Comparison of ENCODE assay signal across 10 mouse cellular contexts in genomic region chr10:102498754-102499153, GRCm38 (mm10). TPM values are rescaled to one million over a fixed set of nuclear protein-coding genes. Genes with fewer than 3 reads are reported as not detected.
DNase-seq lines count a peak whose midpoint lies in the region; TF ChIP-seq lines count a peak whose summit lies in the region.
"Had no signal": no experiment of that assay in that cellular context is flagged by ENCODE, and none has a peak within 500 bp of the region (broad histone marks: within the 10 kb centered on the region; RNA-seq: fewer than 3 reads in every experiment).

No protein-coding gene starts in this region.

- no peak for TF ChIP-seq POLR2A in cortical plate, adult 2 months (IDR thresholded peaks at IDR 0.05; ENCODE audit: extremely low read depth, insufficient read depth, low read length)

- H3K27ac ChIP-seq in left cerebral cortex, adult 2 months = no peak overlapping the region
- H3K27ac ChIP-seq in cortical plate, adult 2 months (ENCODE audit: insufficient read depth, low read length) = no peak overlapping the region
- H3K27ac ChIP-seq: limb, embryonic 12.5 days had no signal

- DNase-seq in adrenal gland, adult 2 months = peak; percentile 8
- no peak for DNase-seq in adrenal gland, postnatal 25 days
- no peak for DNase-seq in left cerebral cortex, adult 2 months (ENCODE audit: extremely low spot score in 1 of 2, low spot score in 2 of 2)
- DNase-seq in left cerebral cortex, adult 8-10 months (ENCODE audit: low spot score in 2 of 2) = no peak
- DNase-seq in kidney, postnatal 14 days = peak; percentile 62
- DNase-seq in T-cell, adult 2 months (ENCODE audit: low spot score) = no peak
- DNase-seq in liver = no peak

- no peaks in the 10 kb centered on the region for H3K4me1 ChIP-seq in cortical plate, adult 2 months (ENCODE audit: control insufficient read depth, insufficient read depth, low read length)
- H3K4me1 ChIP-seq: limb, embryonic 12.5 days had no signal

- H3K4me3 ChIP-seq in left cerebral cortex, adult 2 months = no peak overlapping the region
- H3K4me3 ChIP-seq in cortical plate, adult 2 months (ENCODE audit: insufficient read depth, low read length) = no peak overlapping the region
- H3K4me3 ChIP-seq: erythroblast, embryonic 14.5 days; limb, embryonic 12.5 days had no signal

- TF ChIP-seq CTCF in left cerebral cortex, adult 2 months (IDR thresholded peaks at IDR 0.05) = peak; percentile 76
- peak; percentile 38; the same call in 1 of the 2 replicates for TF ChIP-seq CTCF in cortical plate, adult 2 months (IDR thresholded peaks at IDR 0.05; ENCODE audit: extremely low read depth, insufficient read depth, low read length)

- intact Hi-C loops in left cerebral cortex, adult 2 months (cut with DNase I) = loop anchor here (2.0 kb wide), 2 partner anchors 236 to 324 kb away; no protein-coding TSS in a partner anchor

RNA-seq across cellular contexts. Expression of gene Nts, which starts 8.5 kb away (rescaled TPM):
- not detected for total RNA-seq in adrenal gland, adult 2 months (2021)
- polyA plus RNA-seq in adrenal gland, adult 2 months (2012; rRNA removed) = not detected in 2 replicates
- total RNA-seq in adrenal gland, postnatal 25 days (2021) = not detected in 2 replicates
- total RNA-seq in left cerebral cortex, adult 2 months (2021) = 10 to 100 TPM in 1 of 2 experiments, 1 to 10 TPM in 1; 3.9 to 11.6 TPM
- 10 to 100 TPM in 2 of 4 experiments, 1 to 10 TPM in 2; 8.4 to 10.4 (median 9.6) TPM for total RNA-seq in left cerebral cortex, adult 8-10 months (2022)
- 2.1 and 2.3 TPM in 2 replicates for polyA plus RNA-seq in cortical plate, adult 2 months (2012; rRNA removed)
- polyA plus RNA-seq: erythroblast, embryonic 14.5 days had no signal

RNA-seq across cellular contexts. Expression of gene Rassf9, which starts 13.3 kb away (rescaled TPM):
- 1 to 10 TPM; 4.6 to 7.2 TPM for total RNA-seq in adrenal gland, adult 2 months (2021)
- polyA plus RNA-seq in adrenal gland, adult 2 months (2012; rRNA removed) = 0.11 and 0.16 TPM in 2 replicates
- 3.5 and 5.0 TPM in 2 replicates for total RNA-seq in adrenal gland, postnatal 25 days (2021)
- total RNA-seq in left cerebral cortex, adult 2 months (2021) = 1 to 10 TPM; 1.2 to 2.5 TPM
- 1 to 10 TPM; 1.8 to 2.2 (median 2.1) TPM for total RNA-seq in left cerebral cortex, adult 8-10 months (2022)
- 1.2 and 1.6 TPM in 2 replicates for polyA plus RNA-seq in cortical plate, adult 2 months (2012; rRNA removed)
- polyA plus RNA-seq: erythroblast, embryonic 14.5 days had no signal

Comparison
In these comparisons a context has a peak if more than half of its experiments do, and no peak if none do; other contexts are left out.
1. DNase-seq: peak in adrenal gland, adult 2 months (single experiment) and kidney, postnatal 14 days (single experiment); none in adrenal gland, postnatal 25 days (single experiment), left cerebral cortex, adult 2 months (0 of 2), left cerebral cortex, adult 8-10 months (0 of 2), T-cell, adult 2 months (single experiment) and liver (single experiment).